Mouse (Mus musculus) MEL-GATA-1-ER (cell line): ENCODE data around the gene Scg3.
"Not testable (repeated sequence)": the region's sequence is repeated elsewhere in the genome, so short reads cannot be mapped to it uniquely, and the experiment has no call there.

Source experiments
- DNase-seq: peaks from one replicate; pipeline ENCODE4 v3.0.0-alpha.2; 2012; ENCODE audit warnings: low read depth; ENCODE audit errors: extremely low read depth

The Scg3 gene

DNA sequence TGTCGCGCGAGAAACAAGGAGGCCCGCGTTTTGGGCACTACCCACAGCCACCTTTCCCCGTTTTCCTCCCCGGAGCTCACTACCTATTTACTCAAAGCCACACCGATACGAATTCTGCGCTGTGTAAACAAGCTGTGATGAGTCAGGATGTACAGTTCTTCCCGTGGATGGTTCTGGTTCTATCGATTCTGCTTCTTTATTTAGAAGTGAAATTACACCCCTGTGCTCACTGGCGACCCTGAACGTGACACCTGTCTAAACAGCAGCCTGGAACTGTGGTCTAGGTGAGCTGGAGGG is 57.6 kb downstream of the Scg3 start:
- DNase-seq = no peak

DNA sequence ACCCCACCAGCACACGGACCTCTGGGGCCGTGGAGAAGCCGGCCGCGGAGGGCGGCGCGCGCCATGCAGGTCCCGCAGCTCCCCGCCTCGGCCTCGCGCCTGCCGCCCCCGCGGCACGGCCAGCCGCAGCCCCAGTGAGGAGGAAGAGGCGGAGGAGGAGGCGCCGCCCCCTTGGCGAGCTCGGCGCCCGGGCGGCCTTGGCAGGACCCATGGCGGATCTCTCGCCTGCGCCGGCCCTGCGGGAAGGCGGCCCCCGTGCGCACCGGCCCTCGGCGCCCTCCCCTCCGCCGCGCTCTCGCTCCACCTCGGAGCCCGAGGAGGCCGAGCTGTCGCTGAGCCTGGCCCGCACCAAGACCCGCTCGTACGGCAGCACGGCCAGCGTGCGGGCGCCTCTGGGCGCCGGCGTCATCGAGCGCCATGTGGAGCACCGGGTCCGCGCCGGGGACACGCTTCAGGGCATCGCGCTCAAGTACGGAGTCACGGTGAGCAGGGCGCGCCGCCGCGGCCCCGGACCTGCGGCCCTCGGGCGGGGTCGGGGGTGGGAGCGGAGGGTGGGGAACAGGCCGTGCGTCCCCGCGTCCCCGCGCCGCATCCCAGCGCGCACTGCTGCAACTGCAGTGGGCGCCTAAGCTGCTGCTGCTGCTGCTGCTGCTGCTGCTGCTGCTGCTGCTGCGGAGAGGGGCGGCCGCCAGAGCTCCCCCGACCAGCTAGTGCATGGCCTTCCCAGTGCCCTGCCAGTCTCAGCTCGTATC is 58.1 kb downstream of the Scg3 start, which contains the start of gene Lysmd2:
Gene Lysmd2, plus strand, starts transcription at position 186 of the 752 bp plus-strand sequence.
- DNase-seq = no peak

DNA sequence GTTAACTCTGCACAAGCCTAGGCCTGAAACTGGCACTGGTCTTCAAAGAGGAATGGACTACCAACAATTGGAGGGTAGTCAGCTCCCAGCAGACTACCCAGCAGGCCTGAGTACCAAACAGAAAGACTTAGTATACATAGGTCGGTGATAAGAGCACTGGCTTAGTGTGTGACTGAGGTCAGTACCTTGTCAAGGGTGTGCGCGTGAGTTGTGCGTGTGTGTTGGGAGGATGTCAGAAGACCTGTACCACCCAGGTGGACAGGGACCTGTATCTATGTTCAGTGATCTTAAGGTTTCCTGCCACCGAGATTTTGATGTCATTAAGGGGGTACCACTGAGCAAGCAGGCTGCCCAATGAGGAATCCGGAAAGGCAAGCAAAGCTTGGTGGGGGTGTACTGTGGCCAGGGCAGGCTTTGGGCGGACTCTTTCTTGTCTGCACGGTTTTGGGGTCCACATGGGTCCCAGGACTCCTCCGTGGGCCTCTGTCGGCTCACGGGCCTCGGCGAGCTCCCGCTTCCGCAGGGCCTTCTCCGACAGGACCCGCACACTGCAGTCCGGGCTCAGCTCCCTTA is 58.8 kb downstream of the Scg3 start:
- DNase-seq = no peak

DNA sequence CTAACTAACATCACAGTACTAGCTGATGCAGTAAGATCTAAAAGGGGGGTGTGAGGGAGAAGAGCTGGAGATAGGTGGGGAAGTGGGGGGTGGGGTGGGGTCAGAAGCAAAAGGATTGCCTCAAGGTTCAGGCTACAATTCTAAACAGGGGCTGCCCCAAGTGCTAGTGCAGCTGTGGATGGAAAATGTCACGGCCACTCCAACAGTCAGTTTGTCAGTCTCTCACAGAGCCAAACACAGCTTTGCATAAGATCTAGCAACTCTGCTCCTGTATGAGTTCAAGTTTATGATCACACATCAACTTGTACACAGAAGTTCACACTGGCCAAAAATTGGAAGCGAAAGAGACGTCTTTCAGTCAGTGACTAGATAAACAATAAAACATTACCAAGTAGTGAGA is 62.4 kb downstream of the Scg3 start:
- DNase-seq = no peak

DNA sequence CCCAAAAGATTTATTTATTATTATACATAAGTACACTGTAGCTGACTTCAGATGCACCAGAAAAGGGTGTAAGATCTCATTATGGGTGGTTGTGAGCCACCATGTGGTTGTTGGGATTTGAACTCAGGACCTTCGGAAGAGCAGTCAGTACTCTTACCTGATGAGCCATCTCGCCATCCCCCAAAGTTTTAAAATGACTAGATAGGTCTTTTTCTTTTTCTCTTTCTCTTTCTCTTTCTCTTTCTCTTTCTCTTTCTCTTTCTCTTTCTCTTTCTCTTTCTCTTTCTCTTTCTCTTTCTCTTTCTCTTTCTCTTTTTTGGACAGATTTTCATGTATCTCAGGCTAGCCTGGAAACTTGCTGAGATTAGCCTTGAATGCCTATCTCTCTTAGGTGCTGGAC is 64.1 kb downstream of the Scg3 start:
- DNase-seq = not testable (repeated sequence)

DNA sequence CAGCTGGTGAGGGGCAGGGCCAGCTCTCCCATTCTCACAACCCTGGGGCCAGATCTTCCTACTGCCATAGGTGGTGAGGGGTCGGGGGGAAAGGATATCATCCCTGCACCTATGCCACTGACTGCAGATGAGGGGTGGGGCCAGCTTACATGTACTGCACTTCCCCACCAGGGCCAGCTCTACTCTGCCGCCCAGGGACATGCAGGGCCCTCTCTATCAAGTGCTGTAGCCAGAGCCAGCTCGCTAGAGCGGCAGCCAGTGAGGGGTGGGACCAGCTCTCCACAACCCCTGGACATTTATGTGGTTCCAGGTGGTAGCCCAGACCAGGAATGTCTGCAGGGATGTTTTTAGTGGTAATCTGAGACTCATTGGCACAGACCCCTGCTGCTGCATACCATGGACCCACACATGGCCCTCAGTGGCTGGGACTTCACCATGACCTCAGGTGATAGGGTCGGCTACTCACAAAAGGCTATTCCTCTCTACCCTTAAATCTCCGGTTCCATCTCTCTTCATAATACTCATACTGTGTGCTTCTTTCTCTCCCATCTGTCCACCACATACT is 64.9 kb downstream of the Scg3 start:
- DNase-seq = no peak

DNA sequence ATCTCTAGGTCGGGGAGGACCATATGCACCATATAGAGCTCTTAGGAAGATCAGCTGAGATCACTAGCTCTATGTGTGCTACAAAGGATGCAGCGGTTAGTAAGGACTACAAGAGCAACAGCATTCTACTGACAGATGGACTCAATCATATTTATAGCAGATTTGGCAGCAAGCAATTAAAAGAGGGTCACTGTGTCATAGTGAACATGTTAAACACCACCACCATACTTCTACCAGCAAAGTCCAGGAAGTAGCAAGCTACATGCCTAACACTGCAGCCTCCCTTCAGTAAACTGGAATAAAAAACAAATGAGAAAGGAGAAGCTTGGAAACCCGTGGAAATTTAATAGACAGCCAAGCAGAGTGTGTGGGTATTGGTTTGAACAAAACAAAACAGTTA is 67.3 kb downstream of the Scg3 start:
- DNase-seq = no peak

DNA sequence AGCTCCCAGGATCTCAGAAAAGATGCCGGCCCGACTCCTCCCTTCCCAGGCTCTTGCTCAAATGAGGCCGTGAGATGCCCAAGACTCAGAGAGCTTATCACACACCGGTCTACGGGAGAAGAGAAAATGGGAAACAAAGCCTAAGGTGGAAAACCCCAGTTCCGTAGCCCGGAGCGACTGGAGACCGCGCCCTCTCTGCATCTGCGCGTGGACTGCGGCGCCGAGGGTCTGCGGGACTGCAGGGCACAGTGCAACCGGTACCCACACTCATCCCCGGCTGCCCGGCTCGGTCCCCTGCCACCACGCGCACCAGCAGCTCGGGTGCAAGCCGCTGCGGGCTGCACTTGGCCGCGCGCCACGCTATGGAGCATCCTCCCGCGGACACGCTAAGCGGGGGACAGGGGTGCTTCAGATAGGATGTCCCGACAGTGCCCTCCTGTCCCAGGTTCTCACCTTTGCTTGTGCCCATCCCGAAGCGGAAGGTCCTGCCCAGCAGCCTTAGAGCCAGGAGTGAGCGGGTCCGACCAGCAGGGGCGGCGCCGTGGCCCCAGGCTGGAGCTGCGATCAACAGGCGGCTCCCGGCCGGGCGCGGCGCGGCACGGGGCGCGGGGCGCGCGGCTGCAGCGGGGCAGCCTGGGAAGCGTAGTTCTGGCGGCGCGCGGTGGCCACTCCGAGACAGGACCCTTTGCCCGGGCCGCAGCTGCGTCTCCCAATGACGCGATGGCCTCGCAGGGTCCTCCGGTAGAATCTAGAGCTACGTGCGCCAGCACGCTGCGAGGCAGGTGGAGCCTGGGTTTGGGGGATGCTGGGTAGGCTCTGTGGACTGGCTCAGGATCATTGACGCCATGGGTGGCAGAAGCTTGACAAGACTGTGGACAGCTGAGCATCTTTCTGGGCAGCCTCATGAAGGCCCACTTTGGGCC is 73.0 kb downstream of the Scg3 start, which contains the start of gene Tmod2:
Gene Tmod2, minus strand, starts transcription at position 755 of the 923 bp plus-strand sequence.
- DNase-seq = no peak

DNA sequence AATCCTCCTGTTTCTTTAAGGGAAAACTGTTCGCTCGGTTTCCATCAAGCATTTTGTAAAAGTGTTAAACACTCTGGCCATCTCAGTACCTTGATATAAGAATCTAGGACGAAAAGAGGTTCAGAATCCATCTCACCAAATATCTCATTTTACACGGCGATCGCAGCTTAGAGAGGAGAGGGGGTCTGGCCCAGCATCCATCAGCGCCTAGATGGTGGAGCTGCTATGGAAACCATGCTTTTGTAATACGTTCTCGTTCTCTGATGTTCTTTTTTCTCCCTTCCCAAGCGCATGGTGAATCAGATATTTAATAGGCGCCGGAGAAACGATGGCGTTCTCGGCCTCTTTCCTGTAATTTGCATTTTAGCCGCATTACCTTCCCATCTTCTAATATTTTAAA is 73.9 kb downstream of the Scg3 start:
- no peak for DNase-seq

DNA sequence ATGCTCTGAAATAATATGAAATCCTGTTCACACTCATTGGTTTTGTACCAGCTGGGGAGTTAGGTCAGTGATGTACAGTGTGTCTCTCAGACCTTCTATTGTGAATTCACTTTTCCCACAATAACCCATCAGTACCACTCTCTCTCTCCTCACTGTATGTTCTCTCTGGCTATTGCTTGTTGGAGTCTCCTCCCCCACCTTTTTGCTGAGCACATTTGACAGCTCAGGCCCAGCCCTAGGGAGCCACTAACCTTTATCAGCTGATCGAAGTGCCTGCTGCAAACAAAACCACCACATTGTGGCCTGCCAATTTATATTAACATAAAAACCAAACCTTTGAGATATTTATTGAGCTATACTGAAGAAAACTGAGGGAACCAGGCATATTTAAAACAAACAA is 74.4 kb downstream of the Scg3 start:
- no peak for DNase-seq

DNA sequence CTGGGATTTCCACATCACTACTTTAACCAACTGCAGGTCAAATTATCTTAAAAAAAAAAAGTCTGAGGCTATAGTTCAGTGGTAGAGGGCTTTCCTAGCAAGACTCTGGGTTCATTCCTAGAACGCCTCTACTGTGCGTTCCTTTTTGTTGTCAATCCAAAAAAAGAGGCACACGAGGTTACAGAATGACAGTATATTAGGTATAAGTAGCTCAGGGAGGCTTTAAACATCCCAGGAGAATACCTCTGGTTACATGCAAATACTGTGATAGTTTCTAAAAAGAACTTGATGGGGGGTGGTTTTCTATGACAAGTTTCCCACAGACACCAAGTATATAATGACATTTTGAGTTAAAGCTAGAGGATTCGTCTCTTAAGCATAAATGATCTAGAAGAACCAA is 76.4 kb downstream of the Scg3 start:
- no peak for DNase-seq

DNA sequence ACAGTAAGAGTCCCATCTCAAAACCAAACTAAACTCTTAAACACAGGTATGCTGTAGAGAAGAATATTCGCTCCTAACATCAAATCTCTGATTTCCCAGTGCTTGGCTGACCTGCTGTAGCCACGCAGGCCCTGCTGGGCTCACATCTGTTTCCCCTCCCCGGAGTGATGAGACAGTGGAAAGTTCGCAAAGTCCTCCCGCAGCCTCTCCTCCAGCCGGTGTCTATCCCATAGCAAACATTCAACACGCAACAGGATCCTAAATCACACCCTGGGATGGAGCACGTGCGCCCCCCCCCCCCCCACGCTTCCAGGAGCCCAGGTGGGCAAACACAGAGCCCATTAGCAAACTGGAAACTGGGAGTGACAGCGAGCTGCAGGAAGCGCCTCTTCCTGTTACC is 82.3 kb downstream of the Scg3 start:
- DNase-seq = no peak

DNA sequence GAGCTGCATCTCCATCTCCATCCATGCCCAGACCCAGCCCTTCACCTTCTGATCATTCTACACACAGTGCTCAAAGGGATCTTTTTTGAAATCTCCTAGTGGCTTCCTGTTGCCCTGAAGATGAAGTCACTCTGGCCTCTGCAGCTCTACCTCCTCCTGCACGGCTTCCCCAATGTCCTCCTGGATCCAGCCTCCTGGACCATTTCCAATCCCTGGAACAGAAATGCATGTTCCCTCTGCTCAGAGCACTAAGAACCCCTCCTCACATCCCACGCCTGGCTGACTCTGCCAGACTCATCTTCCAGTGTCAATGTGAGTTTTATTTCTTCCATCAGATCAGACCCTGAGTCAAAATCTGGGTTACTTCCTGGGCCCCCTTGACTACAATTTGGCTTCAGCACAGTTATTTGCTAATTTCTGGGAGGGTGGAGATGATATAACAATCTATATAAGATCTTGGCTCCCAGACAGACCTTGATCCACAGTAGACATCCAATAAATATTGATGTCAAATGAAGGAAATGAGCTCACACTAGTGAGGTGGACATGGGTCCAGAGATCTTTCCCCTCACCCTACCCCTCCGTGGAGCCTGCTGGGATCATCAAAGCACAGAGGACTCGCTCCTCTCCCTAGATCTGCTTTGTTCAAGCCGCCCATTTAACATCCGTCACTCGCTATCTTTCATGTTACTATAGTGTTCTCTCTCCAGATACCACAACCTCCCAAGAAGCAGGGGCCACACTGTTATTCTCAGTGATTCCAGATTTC is 83.5 kb downstream of the Scg3 start:
- no peak for DNase-seq

DNA sequence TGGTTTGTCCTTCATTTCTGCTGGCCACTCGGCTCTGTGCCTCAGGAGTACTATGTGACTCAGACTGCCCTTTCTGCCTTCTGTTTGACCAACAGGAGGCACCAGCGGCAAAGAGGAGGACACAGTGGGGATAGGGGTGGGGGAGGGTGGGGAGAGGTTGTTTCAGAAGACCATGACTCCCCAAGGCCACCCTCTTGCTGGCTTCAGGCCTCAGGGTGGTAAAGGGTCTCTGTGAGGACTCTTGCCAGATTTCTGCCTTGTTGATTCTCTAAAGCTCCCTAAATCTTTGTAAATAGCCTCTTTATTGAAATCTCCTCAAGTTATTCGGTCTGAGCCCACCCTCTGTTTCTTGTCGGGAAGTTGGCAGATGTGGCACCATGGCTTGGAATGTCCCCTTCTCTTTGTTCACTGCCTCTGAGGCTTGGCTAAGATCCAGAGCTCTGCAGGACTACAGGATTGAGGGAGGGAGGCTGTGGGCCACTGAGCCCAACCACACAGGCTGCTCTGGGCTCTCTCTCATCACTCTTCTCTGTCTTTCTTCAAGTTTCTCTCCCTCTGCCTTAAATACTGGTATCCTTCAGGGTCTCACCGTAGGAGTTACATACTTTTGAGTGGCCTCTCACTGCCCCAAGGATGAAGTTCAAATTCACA is 84.5 kb downstream of the Scg3 start:
- no peak for DNase-seq

DNA sequence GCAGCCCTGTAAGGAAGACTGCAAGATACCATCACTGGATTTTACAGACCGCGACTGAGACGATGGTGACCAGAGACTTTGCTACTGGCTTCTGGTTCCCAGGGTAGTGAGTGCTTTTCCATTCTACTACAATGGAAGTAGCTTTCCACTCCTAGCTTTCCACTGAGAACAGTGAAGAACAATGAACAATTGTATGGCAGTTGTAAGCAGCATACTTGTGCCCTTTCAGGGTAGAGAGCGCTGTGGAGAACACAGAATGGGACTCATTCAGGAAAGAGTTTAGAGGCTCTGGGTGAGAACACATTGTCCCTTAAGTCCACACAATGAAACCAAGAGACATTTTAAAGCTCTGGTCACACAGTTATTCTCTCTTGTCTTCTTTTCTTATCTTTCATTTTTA is 86.3 kb downstream of the Scg3 start:
- DNase-seq = no peak

DNA sequence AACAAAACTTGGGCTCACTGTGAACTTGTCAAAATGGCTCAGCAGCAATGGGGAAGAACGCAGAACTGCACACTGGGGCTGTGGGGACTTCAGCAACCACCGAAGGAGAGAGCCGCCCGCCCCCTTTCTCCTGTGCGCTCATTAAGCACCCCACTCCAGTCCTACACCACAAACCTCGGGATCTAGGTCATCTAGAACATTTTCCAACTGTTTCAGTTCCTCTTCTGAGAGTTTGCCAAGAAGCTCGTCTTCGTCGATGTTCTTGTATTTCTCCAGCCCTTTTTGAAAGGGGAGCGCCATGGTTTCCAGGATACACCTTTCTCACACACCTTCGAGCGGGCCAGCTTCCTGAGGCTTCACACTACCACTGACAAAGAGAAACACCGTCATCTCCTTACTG is 86.8 kb downstream of the Scg3 start:
- DNase-seq = no peak

DNA sequence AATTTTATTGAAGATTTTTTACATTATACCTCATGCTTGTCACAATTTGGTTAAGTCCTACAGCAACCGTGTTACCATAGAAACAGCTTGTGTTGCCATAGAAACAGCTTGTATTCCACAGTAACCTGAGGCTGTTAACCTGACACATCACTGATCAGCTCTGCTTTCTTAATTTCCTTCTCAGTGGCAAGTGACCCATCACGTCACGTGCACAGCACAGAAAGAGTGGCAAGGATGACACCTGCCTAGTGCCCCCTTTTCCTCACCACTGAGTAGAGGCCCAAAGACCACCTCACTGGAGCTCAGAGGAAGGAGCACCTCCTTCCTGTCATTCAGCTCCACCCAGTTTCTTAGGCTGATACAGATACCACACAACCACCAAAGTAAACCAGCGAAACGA is 90.4 kb downstream of the Scg3 start:
- DNase-seq = no peak
